Mouse (Mus musculus): ENCODE measurements around the gene Gigyf1.

Gene Gigyf1

GRCm38 (mm10) chr5:137518436-137518835 lies at the start of gene Gigyf1:
Gene Gigyf1, plus strand, starts transcription at chr5:137518548.
- ChIA-PET CTCF (interaction anchor here (0.5 to 3.0 kb wide), 43 partner anchors 8 to 455 kb away, joined by 3 to 25 read pairs (median 4); partner anchors contain the start of genes Pop7 (in 3 of the 4), Epo (in 1 of the 4), Sap25 (in 1 of the 4) and Tfr2 (in 1 of the 4)), POLR2A (interaction anchor here in 3 of 4 experiments (0.6 to 4.0 kb wide), 14 partner anchors 7 to 158 kb away, joined by 3 to 20 read pairs (median 4); partner anchors contain the start of genes Pop7 (in 3 of the 3), Actl6b (in 1 of the 3) and Pcolce (in 1 of the 3))

DNA sequence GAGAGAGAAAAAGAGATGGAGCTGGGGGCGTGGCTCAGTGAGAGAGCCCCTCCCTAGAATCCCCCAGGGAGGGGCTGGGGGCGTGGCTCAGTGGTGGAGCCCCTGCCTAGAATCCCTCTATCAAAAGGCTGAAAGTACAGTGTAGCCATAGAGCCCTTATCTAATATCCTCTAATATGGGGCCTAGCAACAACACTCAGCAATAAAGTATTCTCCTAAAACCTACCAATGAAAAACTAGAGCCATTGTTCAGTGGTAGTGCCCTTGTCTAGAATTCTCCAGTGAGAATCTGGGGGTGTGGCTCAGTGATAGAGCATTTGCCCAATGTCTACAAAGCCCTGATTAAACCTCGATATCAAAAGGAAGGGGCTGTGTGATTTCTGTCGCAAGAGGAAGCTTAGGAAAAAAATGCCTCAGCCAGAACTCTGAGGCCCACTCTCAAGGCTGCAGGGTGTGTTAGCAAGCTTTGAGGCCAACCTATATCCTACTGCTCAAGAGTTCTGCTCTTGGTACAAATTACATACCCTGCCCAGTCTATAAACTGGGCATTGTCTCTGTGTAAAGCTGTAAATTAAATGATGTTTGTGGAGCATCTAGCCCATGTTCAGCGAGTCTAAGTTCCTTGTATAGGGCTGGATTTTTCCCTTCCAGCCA lies 46.0 kb upstream of the Gigyf1 start:
- ChIA-PET CTCF (no interaction called here), POLR2A (interaction anchor here in 1 of 4 experiments (1.2 kb wide), 1 partner anchor 180 kb away, joined by 3 read pairs; no protein-coding TSS in a partner anchor)

- ChIA-PET POLR2A (interaction anchor here in 2 of 4 experiments (0.6 to 0.7 kb wide), 2 partner anchors 47 to 133 kb away, joined by 3 to 4 read pairs; no protein-coding TSS in a partner anchor), CTCF (interaction anchor here in 1 of 4 experiments (0.7 to 1.3 kb wide), 2 partner anchors 15 to 178 kb away, joined by 3 to 4 read pairs; no protein-coding TSS in a partner anchor)
Measured at GRCm38 (mm10) chr5:137474351-137474750, 44.0 kb upstream of the Gigyf1 start.

- POLR2A ChIA-PET: interaction anchor here in 1 of 4 experiments (0.6 kb wide), 1 partner anchor 8 kb away, joined by 3 read pairs; no protein-coding TSS in a partner anchor
- CTCF ChIA-PET: interaction anchor here in 1 of 4 experiments (1.2 kb wide), 1 partner anchor 190 kb away, joined by 4 read pairs; the partner anchor contains the start of gene Ache
Measured at GRCm38 (mm10) chr5:137476964-137477363, 41.4 kb upstream of the Gigyf1 start, which contains the start of gene Zan. Gene Zan, minus strand, starts transcription at chr5:137477064.

DNA sequence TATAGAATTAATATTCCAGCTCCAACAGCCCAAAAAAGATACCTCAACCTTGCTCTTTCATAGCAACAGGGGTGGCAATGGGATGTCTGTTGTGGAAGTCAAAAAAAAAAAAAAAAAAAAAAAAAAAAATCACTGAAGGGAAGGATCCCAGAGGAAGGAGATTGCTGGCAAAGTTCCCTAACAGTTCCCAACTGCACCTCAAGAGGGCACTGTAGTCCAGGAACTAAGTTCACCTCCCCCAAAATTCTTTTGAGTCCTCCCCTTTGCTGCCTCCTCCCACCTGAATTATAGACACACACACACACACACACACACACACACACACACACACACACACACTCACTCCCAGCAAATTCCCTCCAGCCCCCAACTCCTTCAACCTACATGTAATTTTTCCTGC lies 37.2 kb upstream of the Gigyf1 start:
- ChIA-PET POLR2A (interaction anchor here in 1 of 4 experiments (0.7 kb wide), 1 partner anchor 478 kb away, joined by 4 read pairs; no protein-coding TSS in a partner anchor), CTCF (interaction anchor here in 3 of 4 experiments (0.7 to 1.2 kb wide), 4 partner anchors 12 to 176 kb away, joined by 3 to 10 read pairs (median 3); no protein-coding TSS in a partner anchor)

DNA sequence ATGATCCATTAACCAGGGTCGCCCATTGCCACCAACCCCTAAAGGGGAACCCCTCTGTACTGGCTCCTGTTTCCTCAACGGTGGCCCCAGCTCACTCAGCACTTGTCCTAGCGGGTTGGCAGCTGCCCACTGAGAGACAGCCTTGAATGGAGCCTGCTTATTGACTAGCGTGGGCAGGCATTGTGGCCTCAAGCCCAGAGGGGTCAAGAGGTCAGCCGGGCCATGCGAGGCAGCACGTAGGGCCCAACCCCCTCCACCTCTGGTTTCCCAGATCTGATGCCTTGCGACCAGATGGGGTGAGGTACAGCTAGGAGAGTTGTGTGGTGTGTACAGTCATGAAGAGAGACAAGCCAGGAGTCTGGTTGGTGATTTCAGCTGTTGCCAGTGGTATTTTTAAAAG lies 36.5 kb upstream of the Gigyf1 start:
- POLR2A ChIA-PET: interaction anchor here in 1 of 4 experiments (0.6 kb wide), 1 partner anchor 811 kb away, joined by 3 read pairs; no protein-coding TSS in a partner anchor
- CTCF ChIA-PET: interaction anchor here in 3 of 4 experiments (0.7 to 1.5 kb wide), 4 partner anchors 12 to 194 kb away, joined by 3 to 5 read pairs (median 4); partner anchors contain the start of gene Ache (in 1 of the 3)

- POLR2A ChIA-PET: interaction anchor here in 2 of 4 experiments (0.6 to 2.6 kb wide), 5 partner anchors 9 to 76 kb away, joined by 3 to 10 read pairs (median 3); partner anchors contain the start of gene Pop7 (in 1 of the 2)
- CTCF ChIA-PET: interaction anchor here in 3 of 4 experiments (0.6 to 3.5 kb wide), 6 partner anchors 17 to 543 kb away, joined by 3 to 19 read pairs (median 7); partner anchors contain the start of genes Pop7 (in 2 of the 3) and Slc12a9 (in 1 of the 3)
Measured at GRCm38 (mm10) chr5:137485071-137485850, 33.1 kb upstream of the Gigyf1 start.

DNA sequence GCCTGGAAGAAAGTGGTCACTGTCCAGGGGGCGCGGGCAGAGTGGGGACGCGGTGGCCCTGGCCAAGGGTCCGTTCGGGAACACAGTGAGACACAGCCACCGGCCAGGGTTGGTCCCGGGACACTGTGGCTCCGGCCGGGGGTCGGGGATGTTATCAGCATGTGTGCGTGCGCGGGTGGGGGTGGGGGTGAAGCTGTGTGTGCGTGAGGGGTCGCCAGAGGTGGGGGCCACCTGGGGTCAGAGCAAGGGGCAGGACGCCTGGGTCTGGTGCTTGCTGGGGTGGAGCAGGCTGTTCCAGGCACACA lies 32.5 kb upstream of the Gigyf1 start:
- CTCF ChIA-PET: interaction anchor here in 3 of 4 experiments (0.6 to 3.5 kb wide), 5 partner anchors 16 to 544 kb away, joined by 4 to 19 read pairs (median 7); partner anchors contain the start of gene Pop7 (in 2 of the 3)
- POLR2A ChIA-PET: interaction anchor here in 2 of 4 experiments (0.6 to 2.6 kb wide), 4 partner anchors 9 to 76 kb away, joined by 3 to 10 read pairs (median 6); partner anchors contain the start of gene Pop7 (in 1 of the 2)

DNA sequence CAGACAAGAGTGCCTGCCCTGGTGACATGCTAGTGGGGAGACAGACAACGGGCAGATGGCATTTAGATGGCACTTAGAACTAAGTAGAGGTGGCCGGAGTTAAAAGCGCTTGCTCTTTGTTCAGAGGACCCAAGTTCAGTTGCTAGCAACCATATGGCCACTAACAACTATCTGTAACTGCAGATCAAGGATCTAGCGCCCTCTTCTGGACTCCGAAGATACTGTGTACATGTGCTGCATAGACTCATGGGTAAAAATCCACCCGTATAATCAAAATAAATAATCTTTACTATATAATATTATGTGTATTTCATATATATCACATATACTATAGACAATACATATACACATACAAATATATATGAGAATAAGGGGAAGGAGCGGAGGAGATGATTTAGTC lies 30.7 kb upstream of the Gigyf1 start:
- CTCF ChIA-PET: interaction anchor here in 1 of 4 experiments (0.6 to 2.6 kb wide), 3 partner anchors 14 to 169 kb away, joined by 3 to 24 read pairs (median 4); partner anchors contain the start of gene Pop7

GRCm38 (mm10) chr5:137491559-137491958 lies 26.8 kb upstream of the Gigyf1 start:
- CTCF ChIA-PET: interaction anchor here in 3 of 4 experiments (1.1 to 3.9 kb wide), 4 partner anchors 9 to 11 kb away, joined by 3 to 13 read pairs (median 4); partner anchors contain the start of gene Pop7 (in 2 of the 3)
- POLR2A ChIA-PET: interaction anchor here in 2 of 4 experiments (1.6 to 5.6 kb wide), 2 partner anchors 9 to 10 kb away, joined by 6 to 51 read pairs; partner anchors contain the start of gene Pop7 (in 1 of the 2)

More for the DNA sequence above, 30.7 kb upstream of the Gigyf1 start:
- POLR2A ChIA-PET: interaction anchor here in 2 of 4 experiments (1.0 to 3.5 kb wide), 2 partner anchors 13 to 15 kb away, joined by 4 to 28 read pairs; partner anchors contain the start of gene Pop7 (in 2 of the 2)

DNA sequence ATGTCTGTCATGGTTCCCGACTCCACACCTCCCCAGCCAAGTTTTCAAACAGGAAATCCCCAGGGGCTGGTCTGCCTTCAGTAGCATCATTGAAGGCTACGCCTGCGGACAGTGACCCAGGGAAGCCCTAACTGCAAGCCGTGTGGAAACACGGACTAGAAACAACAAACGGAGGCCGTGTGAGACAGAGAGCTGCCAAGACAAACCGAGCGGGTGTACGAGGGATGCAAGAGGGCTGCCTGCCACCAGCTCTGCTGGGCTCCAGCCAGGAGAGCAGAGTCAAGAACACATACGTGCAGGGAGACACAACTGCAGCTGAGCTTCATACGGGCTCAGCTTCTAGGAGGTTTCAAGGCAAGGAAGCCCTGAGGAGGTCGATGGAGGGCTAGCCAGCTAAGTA lies 24.5 kb upstream of the Gigyf1 start:
- ChIA-PET CTCF (interaction anchor here in 3 of 4 experiments (0.6 to 3.9 kb wide), 8 partner anchors 8 to 266 kb away, joined by 3 to 13 read pairs (median 4); partner anchors contain the start of genes Pop7 (in 3 of the 3), Ache (in 1 of the 3) and Slc12a9 (in 1 of the 3)), POLR2A (interaction anchor here (0.9 to 5.6 kb wide), 7 partner anchors 8 to 160 kb away, joined by 3 to 51 read pairs (median 4); partner anchors contain the start of genes Pop7 (in 3 of the 4) and Slc12a9 (in 1 of the 4))

- POLR2A ChIA-PET: interaction anchor here in 3 of 4 experiments (0.7 to 6.2 kb wide), 15 partner anchors 8 to 548 kb away, joined by 3 to 75 read pairs (median 3); partner anchors contain the start of genes Fis1 (in 1 of the 3), Ppp1r35 (in 1 of the 3) and Slc12a9 (in 1 of the 3)
- CTCF ChIA-PET: interaction anchor here in 2 of 4 experiments (0.7 to 3.6 kb wide), 9 partner anchors 9 to 286 kb away, joined by 3 to 45 read pairs (median 3); partner anchors contain the start of genes Gigyf1 (in 1 of the 2) and Sap25 (in 1 of the 2)
Measured at GRCm38 (mm10) chr5:137500186-137500585, 18.2 kb upstream of the Gigyf1 start.

- POLR2A ChIA-PET: interaction anchor here (0.5 to 6.2 kb wide), 128 partner anchors 8 to 1724 kb away, joined by 3 to 75 read pairs (median 4); partner anchors contain the start of genes Epo (in 3 of the 4), Gigyf1 (in 3 of the 4), Fbxo24 (in 2 of the 4) and Gnb2 (in 2 of the 4)
- CTCF ChIA-PET: interaction anchor here (0.5 to 3.9 kb wide), 94 partner anchors 8 to 597 kb away, joined by 3 to 45 read pairs (median 4); partner anchors contain the start of genes Ache (in 3 of the 4), Gigyf1 (in 3 of the 4), Slc12a9 (in 2 of the 4) and Srrt (in 2 of the 4)
Measured at GRCm38 (mm10) chr5:137501709-137502666, 16.4 kb upstream of the Gigyf1 start, which contains the start of gene Pop7. Gene Pop7, minus strand, starts transcription at chr5:137502518.

- POLR2A ChIA-PET: interaction anchor here (0.6 to 6.2 kb wide), 126 partner anchors 8 to 1724 kb away, joined by 3 to 75 read pairs (median 4); partner anchors contain the start of genes Epo (in 3 of the 4), Gigyf1 (in 3 of the 4), Fbxo24 (in 2 of the 4) and Gnb2 (in 2 of the 4)
- CTCF ChIA-PET: interaction anchor here (0.5 to 3.9 kb wide), 86 partner anchors 9 to 597 kb away, joined by 3 to 45 read pairs (median 4); partner anchors contain the start of genes Ache (in 3 of the 4), Gigyf1 (in 3 of the 4), Slc12a9 (in 2 of the 4) and Srrt (in 2 of the 4)
Measured at GRCm38 (mm10) chr5:137502667-137503110, 15.7 kb upstream of the Gigyf1 start.

DNA sequence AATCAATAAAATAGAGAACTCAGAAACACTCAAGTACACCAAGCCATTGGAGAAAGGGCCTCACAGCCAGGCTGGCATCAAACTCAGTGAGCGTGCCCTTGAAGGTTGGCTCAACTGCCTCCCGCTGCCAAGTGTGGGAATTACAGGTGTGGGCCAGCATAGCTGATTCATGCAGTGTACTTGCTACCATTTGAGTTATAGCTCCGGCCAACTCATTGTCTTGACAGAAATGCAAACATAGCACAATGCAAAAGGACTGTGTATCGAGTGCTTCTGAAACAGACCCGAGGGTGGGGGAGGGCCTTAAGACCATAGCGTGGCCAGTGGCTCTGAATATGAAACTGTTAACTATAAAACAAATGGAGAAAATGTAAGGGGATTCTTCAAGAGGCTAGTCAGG lies 14.3 kb upstream of the Gigyf1 start:
- POLR2A ChIA-PET: interaction anchor here in 3 of 4 experiments (0.5 to 6.2 kb wide), 14 partner anchors 10 to 179 kb away, joined by 3 to 75 read pairs (median 12); partner anchors contain the start of genes Gigyf1 (in 2 of the 3), Epo (in 1 of the 3), Fbxo24 (in 1 of the 3) and Gm20605 (in 1 of the 3)
- CTCF ChIA-PET: interaction anchor here in 3 of 4 experiments (1.5 to 3.9 kb wide), 4 partner anchors 8 to 15 kb away, joined by 3 to 25 read pairs (median 14); partner anchors contain the start of gene Gigyf1 (in 1 of the 3)

Measured in embryonic stem cell, embryonic (primary cell).